Mouse (Mus musculus): ENCODE data around the gene Med24.

Gene Med24

DNA sequence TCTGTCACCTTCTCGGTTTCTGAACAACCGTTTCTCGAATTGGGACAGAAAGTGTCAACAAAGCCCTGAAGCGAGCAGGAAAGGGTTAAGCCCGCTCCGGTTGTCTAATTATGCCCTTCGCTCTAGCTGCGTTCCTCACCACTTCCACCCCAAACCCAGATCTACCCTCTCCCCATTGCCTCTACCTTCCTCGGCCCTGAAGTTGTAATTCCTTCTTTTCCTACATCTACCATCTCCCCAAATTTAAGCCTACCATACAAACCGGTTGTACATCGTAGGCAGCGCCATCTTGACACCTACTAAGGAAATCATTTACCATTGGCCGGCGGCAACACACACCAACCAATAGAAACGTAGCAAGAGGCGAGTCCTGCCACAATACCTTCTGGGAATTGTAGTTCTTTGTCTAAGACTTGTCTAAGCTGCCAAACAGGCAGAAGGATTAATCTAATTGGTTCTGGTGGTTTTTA lies at the start of gene Med24:
Gene Med24, minus strand, starts transcription at position 317 of the 470 bp plus-strand sequence.
- peak; percentile 93 for DNase-seq

GRCm38 (mm10) chr11:98777888-98778287 lies 48.7 kb upstream of the Med24 start:
- no peak for DNase-seq

DNA sequence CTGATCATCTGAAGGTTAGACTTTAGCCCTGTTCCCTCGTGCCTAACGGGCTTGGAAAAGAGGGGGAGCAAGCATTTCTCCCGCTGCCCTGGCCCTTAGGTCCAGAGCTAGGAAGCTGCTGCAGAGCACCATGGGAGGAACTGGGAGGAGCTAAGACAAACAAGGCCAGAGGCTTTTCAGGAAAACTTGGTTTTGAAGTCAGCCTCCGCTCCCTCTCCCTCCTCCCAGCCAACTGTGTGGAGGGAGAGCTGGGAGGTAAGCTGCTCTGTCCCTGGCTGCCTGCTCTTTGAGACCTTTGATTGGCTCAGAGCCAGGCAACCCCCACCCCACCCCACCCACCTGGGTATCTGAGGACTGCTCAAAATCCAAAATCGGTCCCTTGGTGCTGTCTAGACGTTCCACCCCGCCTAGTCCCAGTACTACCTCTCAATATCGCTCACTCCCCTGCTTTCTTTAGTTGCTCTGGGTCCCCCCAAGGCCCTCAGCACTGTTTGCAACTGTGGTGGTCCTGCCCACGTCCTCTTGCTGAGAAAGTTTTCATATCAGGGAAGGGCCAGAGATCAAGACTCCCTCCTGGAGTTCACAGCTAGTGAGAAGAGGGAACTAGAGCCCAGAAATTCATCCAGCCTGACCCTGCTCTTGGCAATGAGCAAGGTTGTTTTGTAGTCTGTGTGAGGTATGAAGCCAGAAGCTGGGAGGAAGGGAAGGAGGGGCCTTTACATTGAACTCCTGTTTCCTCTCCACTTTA lies 47.8 kb upstream of the Med24 start:
- DNase-seq, result peak; percentile 79

GRCm38 (mm10) chr11:98776052-98776764 lies 47.0 kb upstream of the Med24 start:
- DNase-seq, result no peak

DNA sequence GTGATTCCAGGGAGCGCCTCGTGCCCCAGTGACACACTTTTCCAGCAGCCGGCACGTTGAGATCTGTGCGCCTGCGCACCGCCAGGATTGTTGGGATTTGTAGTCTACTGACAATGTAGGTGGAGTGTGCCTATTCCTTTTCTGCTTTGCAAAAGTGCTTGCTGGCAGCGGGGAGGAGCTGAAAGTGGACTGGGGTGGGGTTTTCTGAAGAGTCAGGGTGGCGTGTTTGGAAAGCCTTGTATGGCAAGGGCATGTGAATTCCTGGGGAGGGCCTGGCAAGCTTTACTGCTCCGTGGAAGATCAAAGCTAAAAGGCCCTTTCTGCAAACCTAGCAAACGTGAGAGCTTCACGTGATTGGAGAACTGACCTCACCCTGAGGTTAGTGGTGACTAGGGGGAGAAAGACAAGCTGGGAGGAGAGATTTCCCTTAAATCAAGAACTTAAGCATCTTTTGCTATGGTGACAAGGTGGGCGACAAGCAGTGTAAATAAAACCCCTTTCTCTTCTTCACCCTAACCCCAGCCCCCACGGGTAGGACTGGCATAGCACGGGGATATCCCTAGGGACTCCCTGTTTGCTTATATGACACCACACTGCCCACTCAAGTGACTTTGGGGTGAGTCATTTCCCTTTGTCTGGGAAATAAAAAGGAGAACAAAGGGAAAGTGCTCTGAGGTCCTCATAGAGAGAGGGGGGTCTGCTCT lies 46.3 kb upstream of the Med24 start:
- peak; percentile 95 for DNase-seq

GRCm38 (mm10) chr11:98774582-98775347 lies 45.5 kb upstream of the Med24 start, which contains the start of gene Nr1d1:
Nr1d1 (minus strand) TSS chr11:98775333.
- DNase-seq, result no peak

DNA sequence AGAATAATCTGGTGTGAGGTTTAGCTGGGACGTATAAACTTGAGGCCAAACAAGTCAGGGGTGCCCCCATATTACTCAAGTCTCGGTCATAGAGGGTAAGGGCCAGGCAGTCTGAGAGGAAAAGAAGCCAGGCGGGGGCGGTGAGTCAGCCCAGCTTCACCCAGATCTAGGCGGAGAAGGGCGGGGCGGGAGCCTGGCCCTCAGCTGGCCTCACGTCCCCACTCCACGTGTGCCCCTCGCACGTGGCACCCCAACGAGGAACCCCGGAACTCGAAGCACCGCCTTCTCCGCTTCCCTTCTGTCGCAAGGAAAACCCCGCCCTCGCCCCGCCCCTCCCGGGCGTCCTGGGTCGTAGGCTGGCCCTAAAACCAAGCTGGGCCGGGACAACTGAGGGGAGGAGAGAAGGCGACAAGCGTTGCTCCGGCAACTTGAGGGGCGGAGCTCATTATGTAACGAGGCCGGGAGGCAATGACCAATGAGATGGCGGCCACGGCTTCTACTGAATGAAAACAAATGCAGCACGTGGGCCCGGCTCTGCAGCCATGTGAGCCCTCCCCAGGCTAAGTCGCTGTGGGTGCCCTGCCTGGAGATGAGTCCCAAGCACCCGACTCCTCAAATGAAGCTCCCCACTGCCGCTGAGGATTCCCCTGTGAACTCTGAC lies 44.5 kb upstream of the Med24 start:
- peak; percentile 97 for DNase-seq

DNA sequence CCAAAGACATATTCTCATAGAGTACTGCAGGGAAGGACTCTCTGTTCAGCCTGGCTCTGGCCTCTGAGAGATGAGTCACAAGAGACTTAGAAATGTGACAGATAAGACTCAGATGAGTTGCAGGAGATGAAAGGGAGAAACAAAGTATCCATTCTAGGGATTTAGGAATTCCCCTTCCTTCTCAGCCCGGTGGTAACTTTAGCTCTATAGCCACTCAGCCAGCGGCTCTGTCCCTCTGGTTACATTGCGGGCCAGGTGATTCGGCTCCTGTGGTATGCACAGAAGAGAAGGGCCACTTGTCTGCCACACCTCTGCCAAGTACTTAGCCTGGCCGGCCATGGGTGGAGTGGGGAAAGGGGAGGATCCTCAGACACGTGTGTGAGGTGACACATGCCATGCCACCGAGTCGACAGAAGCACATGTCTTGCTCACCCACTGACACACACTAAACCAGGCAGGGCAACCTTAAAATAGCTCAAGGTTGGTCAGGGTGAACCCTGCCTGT lies 43.5 kb upstream of the Med24 start:
- no peak for DNase-seq

DNA sequence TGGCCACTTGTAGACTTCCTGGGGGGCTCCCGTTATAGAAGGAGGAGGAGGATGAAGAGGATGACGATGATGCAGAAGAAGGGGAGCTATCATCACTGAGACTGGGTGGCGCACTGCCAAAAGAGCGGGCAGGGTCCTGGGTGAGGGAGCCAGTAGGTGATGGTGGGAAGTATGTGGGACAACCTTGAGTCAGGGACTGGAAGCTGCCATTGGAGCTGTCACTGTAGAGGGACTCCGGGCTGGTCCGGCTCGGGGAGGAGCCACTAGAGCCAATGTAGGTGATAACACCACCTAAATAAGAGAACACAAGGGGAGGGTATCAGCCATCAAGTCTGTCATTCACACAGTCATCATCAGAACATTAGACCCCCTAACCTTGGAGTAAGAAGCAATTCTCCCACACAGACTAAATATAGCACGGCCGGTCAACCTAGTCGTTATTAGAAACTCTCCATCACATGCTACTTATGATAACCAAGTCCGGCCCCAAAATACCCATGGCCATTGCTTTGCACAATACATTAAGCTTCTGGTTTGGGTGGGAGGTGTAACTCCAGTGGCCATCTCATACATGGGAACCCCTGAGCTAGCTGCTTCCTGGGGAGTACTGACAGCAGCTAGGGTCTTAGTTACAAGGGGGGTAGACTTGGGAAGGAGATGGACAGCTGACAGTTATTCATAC lies 42.8 kb upstream of the Med24 start:
- no peak for DNase-seq

DNA sequence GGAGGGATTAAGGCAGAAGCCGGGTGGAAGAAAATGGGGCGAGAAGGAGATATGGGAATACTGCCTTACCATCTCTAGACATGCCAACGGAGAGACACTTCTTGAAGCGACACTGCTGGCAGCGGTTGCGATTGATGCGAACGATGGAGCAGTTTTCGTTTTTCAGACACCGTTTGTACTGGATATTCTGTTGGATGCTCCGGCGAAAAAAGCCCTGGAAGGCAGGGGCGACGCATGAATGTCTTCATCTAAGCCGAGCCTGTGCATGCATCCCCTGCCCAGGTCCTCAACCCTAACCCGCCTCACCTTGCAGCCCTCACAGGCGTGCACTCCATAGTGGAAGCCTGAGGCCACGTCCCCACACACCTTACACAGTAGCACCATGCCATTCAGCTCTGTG lies 41.9 kb upstream of the Med24 start:
- no peak for DNase-seq

GRCm38 (mm10) chr11:98770096-98770975 lies 41.1 kb upstream of the Med24 start:
- no peak for DNase-seq

- DNase-seq, result no peak
These were observed 40.0 kb upstream of the Med24 start for GRCm38 (mm10) chr11:98769007-98769954.

GRCm38 (mm10) chr11:98768127-98769006 lies 39.1 kb upstream of the Med24 start:
- peak; percentile 39 for DNase-seq

DNA sequence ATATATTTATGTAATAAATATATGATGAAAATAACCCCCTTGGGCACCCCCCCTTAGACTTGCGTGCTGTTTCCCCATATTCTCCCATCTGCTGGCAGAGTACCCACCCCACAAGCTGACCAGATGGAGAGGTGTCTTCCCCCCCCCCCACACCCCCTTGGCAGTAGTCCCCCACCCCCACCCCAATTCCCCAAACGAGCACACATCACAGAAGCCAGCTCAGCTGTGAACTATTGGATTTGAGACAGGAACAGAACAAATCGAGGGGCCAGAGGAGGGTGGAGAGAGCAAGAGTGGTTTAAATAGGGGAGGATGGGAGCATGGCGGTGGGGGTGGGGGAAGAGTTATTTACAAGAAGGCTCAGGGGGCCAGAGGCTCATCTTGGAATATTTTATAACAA lies 38.5 kb upstream of the Med24 start:
- DNase-seq, result no peak

DNA sequence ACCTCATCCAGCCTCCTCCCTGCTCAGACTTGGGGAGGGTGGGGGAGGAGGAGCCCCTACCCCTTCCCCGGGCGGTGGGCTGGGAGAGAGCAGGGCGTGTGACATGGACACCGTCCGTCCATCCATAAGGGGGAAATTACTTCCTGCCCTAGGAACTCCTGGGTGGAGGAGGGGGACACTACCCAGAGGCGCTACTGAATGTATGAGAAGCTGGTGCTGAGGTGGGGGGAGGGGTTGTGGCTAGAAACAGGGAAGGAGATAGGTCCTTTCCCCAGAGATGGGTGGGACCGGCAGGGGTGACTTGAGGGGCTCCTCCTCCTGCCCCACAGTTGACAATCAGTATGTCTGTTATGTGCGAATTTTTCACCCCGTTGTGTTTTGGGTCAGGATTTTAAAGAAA lies 38.0 kb upstream of the Med24 start:
- peak; percentile 69 for DNase-seq

DNA sequence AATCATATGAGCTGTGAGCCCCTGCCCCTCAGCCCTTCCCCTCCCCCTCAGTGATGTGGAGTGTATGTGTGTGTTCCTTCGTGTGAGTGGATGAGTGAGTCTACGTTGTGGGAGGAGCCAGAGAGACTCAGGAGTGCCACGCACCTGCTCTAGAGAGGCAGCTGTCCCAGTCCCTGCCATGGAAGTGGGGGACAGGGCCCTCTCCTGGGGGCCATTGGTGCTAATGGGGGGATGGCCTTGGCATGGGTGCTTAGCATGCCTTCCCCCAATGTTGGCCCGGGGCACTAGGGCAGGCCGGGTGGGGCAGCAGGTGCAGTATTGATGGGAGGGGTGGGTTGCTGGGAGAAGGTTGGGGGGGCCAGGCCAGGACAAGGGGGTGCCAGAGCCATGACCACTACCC lies 37.6 kb upstream of the Med24 start:
- no peak for DNase-seq

DNA sequence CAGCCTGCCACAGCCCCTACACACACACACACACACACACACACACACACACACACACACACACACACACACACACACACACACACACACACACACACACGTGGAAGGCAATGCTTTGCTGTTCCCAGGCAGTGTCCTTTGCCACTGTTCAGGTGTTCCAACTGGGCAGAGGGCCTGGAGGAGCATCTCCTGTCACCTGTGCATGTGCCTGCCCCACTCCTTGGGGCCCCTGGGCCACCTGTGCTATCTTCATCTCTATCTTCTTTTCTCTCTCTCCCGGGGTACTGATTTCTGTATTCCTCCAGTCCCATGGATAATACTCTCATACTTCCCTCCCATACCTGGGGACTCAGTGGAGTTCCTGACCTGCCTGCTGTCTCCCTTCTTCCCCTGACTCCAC lies 37.1 kb upstream of the Med24 start:
- no peak for DNase-seq
